In the genomic region with DNA sequence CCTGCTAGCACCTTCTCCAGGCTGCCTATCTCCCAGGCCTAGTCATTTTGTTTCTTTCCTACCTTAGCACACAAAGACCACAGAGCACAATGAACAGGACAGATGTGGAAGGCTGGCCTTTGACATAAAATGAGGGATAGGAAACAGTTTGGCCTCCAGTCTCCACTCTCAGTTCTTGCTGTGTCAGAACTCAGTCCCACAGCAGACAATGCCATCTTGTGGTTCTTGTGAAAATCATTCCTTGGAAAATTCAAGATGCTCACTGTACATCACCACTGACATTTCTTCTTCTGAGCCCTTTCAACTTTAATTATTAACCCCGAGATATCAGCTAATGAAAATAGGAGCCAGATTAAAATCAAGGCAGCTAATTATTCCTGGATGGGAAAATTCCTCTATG, we compare ENCODE assay signal across 15 mouse cellular contexts.
DNase-seq lines count a peak whose midpoint lies in the region; ATAC-seq and TF ChIP-seq lines count a peak whose summit lies in the region.
"Had no signal": no experiment of that assay in that cellular context is flagged by ENCODE, and none has a peak within 500 bp of the region (broad histone marks: within the 10 kb centered on the region; RNA-seq: fewer than 3 reads in every experiment).

No protein-coding gene starts in this region.

- DNase-seq in forebrain, postnatal 0 days, result peak; percentile 59
- peak; percentile 9 to 24 for DNase-seq in left cerebral cortex, postnatal 14 days (ENCODE audit: low spot score in 2 of 2)
- DNase-seq in left cerebral cortex, adult 8-10 months (ENCODE audit: low spot score in 2 of 2), result no peak
- no peak for DNase-seq in ES-E14 (ENCODE audit: low read depth, low spot score)
- DNase-seq in embryo, embryonic 11 days, result peak; percentile 41
- DNase-seq in ovary, postnatal 36 days (ENCODE audit: low spot score), result no peak
- no peak for DNase-seq in thymus, postnatal 4 days
- DNase-seq: adrenal gland, adult 2 months; cerebellum, adult 9-11 months; heart, adult 11 months; liver, postnatal 0 days; thymus, adult 2 months had no signal

- H3K4me2 ChIP-seq in forebrain, postnatal 0 days (ENCODE audit: low read depth), result no peak overlapping the region
- no peak overlapping the region for H3K4me2 ChIP-seq in forebrain, embryonic 15.5 days (replicated peaks)
- H3K4me2 ChIP-seq: limb, embryonic 12.5 days had no signal

- H3K4me3 ChIP-seq in forebrain, postnatal 0 days (ENCODE audit: low read depth, low read length), result no peak overlapping the region
- H3K4me3 ChIP-seq in forebrain, embryonic 15.5 days, result no peak overlapping the region
- no peak overlapping the region for H3K4me3 ChIP-seq in ES-E14 (ENCODE audit: insufficient read depth in 1 of 2, low read depth in 1 of 2, low read length in 2 of 2, poor library complexity in 1 of 2, severe bottlenecking in 1 of 2)
- H3K4me3 ChIP-seq: limb, embryonic 12.5 days had no signal

- intact Hi-C loops in left cerebral cortex, postnatal 14 days (cut with DNase I), result no loop called here

- in situ Hi-C loops in ES-E14 (cut with MboI; ENCODE audit: low sequenced_read_pairs in 2 of 2, unreplicated experiment in 2 of 2), result loop anchor here in 1 of 2 experiments (25.0 kb wide), 1 partner anchor 506 kb away; no protein-coding TSS in a partner anchor

- peak; percentile 73 for TF ChIP-seq CTCF in forebrain, postnatal 0 days (IDR thresholded peaks at IDR 0.05; ENCODE audit: low read depth)

- no peak overlapping the region for H3K9ac ChIP-seq in forebrain, postnatal 0 days
- H3K9ac ChIP-seq in forebrain, embryonic 15.5 days (replicated peaks), result no peak overlapping the region
- H3K9ac ChIP-seq in ES-E14 (ENCODE audit: insufficient read depth, low read depth, low read length, poor library complexity, severe bottlenecking), result no peak overlapping the region
- H3K9ac ChIP-seq: limb, embryonic 12.5 days; liver, postnatal 0 days had no signal

- no peaks in the 10 kb centered on the region for H3K36me3 ChIP-seq in forebrain, postnatal 0 days (ENCODE audit: insufficient read depth)
- H3K36me3 ChIP-seq in forebrain, embryonic 15.5 days, result no peaks in the 10 kb centered on the region
- H3K36me3 ChIP-seq in ES-E14 (ENCODE audit: control insufficient read depth, insufficient read depth, low read length, poor library complexity, severe bottlenecking), result no peaks in the 10 kb centered on the region
- H3K36me3 ChIP-seq: limb, embryonic 12.5 days had no signal

- peak; percentile 23; the same call in 1 of the 2 replicates for ATAC-seq in forebrain, postnatal 0 days
- ATAC-seq in forebrain, embryonic 15.5 days (replicated peaks), result no peak
- ATAC-seq: hindbrain, embryonic 16.5 days; liver, postnatal 0 days had no signal

- no peaks in the 10 kb centered on the region for H3K9me3 ChIP-seq in forebrain, postnatal 0 days (ENCODE audit: low read length)
- no peaks in the 10 kb centered on the region for H3K9me3 ChIP-seq in forebrain, embryonic 15.5 days
- H3K9me3 ChIP-seq in ES-E14 (ENCODE audit: control insufficient read depth, insufficient read depth, low read depth, low read length), result no peaks in the 10 kb centered on the region

- H3K27ac ChIP-seq in forebrain, postnatal 0 days (ENCODE audit: low read depth, low read length), result no peak overlapping the region
- H3K27ac ChIP-seq in forebrain, embryonic 15.5 days (replicated peaks), result no peak overlapping the region
- H3K27ac ChIP-seq in ES-E14 (ENCODE audit: insufficient read depth, low read depth, low read length, poor library complexity, severe bottlenecking), result no peak overlapping the region
- H3K27ac ChIP-seq: limb, embryonic 12.5 days had no signal

- no peaks in the 10 kb centered on the region for H3K27me3 ChIP-seq in forebrain, postnatal 0 days (ENCODE audit: insufficient read depth, low read length)
- H3K27me3 ChIP-seq in forebrain, embryonic 15.5 days, result no peaks in the 10 kb centered on the region
- H3K27me3 ChIP-seq: limb, embryonic 12.5 days had no signal

- 72% methylated on average over 1 of the region's 1 CpGs for WGBS in forebrain, postnatal 0 days
- 79% methylated on average over 1 of the region's 1 CpGs for WGBS in forebrain, embryonic 15.5 days

- H3K4me1 ChIP-seq in forebrain, postnatal 0 days (ENCODE audit: insufficient read depth), result no peaks in the 10 kb centered on the region
- H3K4me1 ChIP-seq in forebrain, embryonic 15.5 days, result no peaks in the 10 kb centered on the region
- no peaks in the 10 kb centered on the region for H3K4me1 ChIP-seq in ES-E14 (ENCODE audit: control insufficient read depth in 2 of 2, insufficient read depth in 2 of 2, low read length in 2 of 2, poor library complexity in 1 of 2)
- H3K4me1 ChIP-seq: limb, embryonic 12.5 days had no signal

TF ChIP-seq in ES-E14, 5 proteins besides CTCF, POLR2A, EP300 and RAD21:
- TF ChIP-seq CHD2 (IDR thresholded peaks at IDR 0.05; ENCODE audit: low read depth, low read length) (no peak), ZC3H11A (IDR thresholded peaks at IDR 0.05; ENCODE audit: borderline replicate concordance, low read depth, low read length) (0 out of 2 replicates have a peak, but pooled peaks have one; percentile 11)

Comparison
In these comparisons a context has a peak if more than half of its experiments do, and no peak if none do; other contexts are left out.
1. DNase-seq: peak in forebrain, postnatal 0 days (single experiment), left cerebral cortex, postnatal 14 days (2 of 2) and embryo, embryonic 11 days (single experiment); none in left cerebral cortex, adult 8-10 months (0 of 2), ES-E14 (single experiment), ovary, postnatal 36 days (single experiment) and thymus, postnatal 4 days (single experiment).